Mouse (Mus musculus) midbrain, embryonic 13.5 days (tissue): ENCODE results near the gene Stk38. TPM values are rescaled to one million over a fixed set of nuclear protein-coding genes. Genes with fewer than 3 reads are reported as not detected.

Source experiments
- ATAC-seq: fragments of 200-750 bp; cut with Nextera tagmentation; 2 replicates; pipeline ENCODE4 v1.8.0; 2017; ENCODE audit warnings: mild to moderate bottlenecking, moderate TSS enrichment, moderate library complexity
- H3K27ac ChIP-seq: fragments of 300-500 bp; sonication (generic); 2 replicates; pipeline ENCODE4 v1.5.1; 2015; ENCODE audit warnings: inconsistent platforms, mild to moderate bottlenecking, moderate library complexity
- H3K27me3 ChIP-seq: fragments of 300-500 bp; sonication (generic); 2 replicates; pipeline ENCODE4 v1.6.1; 2015; ENCODE audit warnings: mild to moderate bottlenecking, inconsistent platforms
- H3K36me3 ChIP-seq: fragments of 300-500 bp; sonication (generic); 2 replicates; pipeline ENCODE4 v1.6.1; 2015; ENCODE audit warnings: mild to moderate bottlenecking, inconsistent platforms
- H3K4me1 ChIP-seq: fragments of 300-500 bp; sonication (generic); replicated peaks from 2 replicates; pipeline ENCODE4 v1.6.1; 2015; ENCODE audit warnings: inconsistent platforms
- H3K4me2 ChIP-seq: fragments of 300-500 bp; sonication (generic); replicated peaks from 2 replicates; pipeline ENCODE4 v1.6.1; 2015; ENCODE audit warnings: moderate library complexity, mild to moderate bottlenecking, inconsistent platforms
- H3K4me3 ChIP-seq: fragments of 300-500 bp; sonication (generic); replicated peaks from 2 replicates; pipeline ENCODE4 v1.5.1; 2015; ENCODE audit warnings: mild to moderate bottlenecking, inconsistent platforms
- H3K9ac ChIP-seq: fragments of 300-500 bp; sonication (generic); replicated peaks from 2 replicates; pipeline ENCODE4 v1.6.1; 2015; ENCODE audit warnings: mild to moderate bottlenecking, inconsistent platforms
- H3K9me3 ChIP-seq: fragments of 300-500 bp; sonication (generic); 2 replicates; pipeline ENCODE4 v1.6.1; 2016; ENCODE audit warnings: mild to moderate bottlenecking, inconsistent platforms
- WGBS: fragments of 180-500 bp; shearing (Covaris S2); methylation state at CpG from one replicate; pipeline ENCODE4 v1.1.7; 2015; 5-methylcytosine and 5-hydroxymethylcytosine counted together
- polyA plus RNA-seq: library from polyadenylated mRNA; unstranded; fragments of >200 nt; fragmentation: Nextera tagmentation; extraction: Ambion mirVana; gene quantifications from 2 replicates; pipeline ENCODE4 v1.2.1, GENCODE M21; 2015

Gene Stk38
- 126 and 134 TPM in 2 replicates for polyA plus RNA-seq

DNA sequence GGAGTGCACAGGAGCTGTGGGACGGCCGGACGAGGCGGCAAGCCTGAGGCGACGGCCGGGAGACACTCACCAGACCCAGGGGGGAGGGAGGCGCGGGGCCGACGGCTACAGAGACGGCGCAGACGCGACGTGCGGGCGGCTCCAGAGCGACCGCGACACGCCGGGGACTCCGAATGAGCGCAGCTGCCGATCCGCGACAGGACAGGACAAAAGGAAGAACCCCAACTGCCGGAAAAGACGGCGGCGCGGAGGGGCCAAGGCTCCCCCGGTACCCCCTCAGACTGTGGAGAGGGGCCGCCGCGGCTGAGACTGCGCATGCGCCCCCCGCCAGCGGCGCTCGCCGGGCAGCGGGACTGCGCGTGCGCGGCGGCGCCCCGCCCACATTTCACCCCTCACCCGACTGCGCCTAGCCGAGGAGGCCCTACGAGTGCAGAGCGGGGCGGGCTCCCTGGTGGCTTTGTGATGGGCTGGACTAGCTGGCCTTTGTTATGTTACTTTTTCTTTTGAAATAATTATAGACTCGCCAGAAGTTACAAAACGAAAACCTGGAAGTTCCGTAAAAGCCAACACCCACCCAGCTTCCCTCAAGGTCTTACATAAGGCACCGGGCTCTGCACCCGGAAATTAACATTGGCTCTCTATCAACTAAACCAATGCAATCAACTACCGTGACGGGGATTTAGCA is at the start of gene Stk38:
Gene Stk38, minus strand, starts transcription at position 355 of the 685 bp plus-strand sequence.
- peaks cover 30% of the 10 kb centered on the region for H3K4me1 ChIP-seq
- no peaks in the 10 kb centered on the region for H3K27me3 ChIP-seq
- peak within 1 kb of the TSS; percentile 96 for H3K4me3 ChIP-seq
- ATAC-seq: peak; percentile 92
- peak within 1 kb of the TSS; percentile 95 for H3K27ac ChIP-seq
- peak within 1 kb of the TSS; percentile 83 for H3K4me2 ChIP-seq
- no peaks in the 10 kb centered on the region for H3K9me3 ChIP-seq
- peak within 1 kb of the TSS; percentile 97 for H3K9ac ChIP-seq
- H3K36me3 ChIP-seq: no peaks in the 10 kb centered on the region
- WGBS: under 1% methylated on average over 61 of the region's 65 CpGs

DNA sequence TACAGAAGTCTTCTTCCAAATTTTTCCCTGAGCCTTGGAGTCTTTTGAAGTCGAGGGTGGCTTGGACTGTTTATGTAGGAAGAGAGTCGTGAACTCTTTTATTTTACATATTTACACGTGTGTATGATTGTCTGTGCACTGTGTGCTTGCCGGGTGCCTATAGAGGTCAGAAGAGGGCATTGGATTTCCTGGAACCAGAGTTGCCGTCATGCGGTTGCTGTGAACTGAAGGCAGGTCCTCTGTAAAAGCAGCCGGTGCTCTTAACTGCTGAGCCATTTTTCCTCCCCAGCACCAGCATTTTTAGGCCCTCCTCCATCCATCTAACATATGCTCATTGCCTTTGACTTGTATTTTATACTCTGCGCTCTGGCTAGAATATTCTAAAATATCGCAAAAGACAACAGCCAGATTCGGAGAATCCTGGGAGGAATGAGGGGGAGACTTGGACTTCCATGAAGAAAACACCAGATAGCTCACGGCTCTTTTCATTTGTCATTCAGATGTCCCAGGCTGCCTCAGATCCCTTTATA is 49.6 kb upstream of the Stk38 start:
- H3K27me3 ChIP-seq: no peaks in the 10 kb centered on the region
- 85% methylated on average over 11 of the region's 11 CpGs for WGBS
- H3K4me1 ChIP-seq: peaks cover 25% of the 10 kb centered on the region
- no peak overlapping the region for H3K4me3 ChIP-seq
- no peak for ATAC-seq
- no peak overlapping the region for H3K27ac ChIP-seq
- no peak overlapping the region for H3K4me2 ChIP-seq
- no peaks in the 10 kb centered on the region for H3K36me3 ChIP-seq
- no peak overlapping the region for H3K9ac ChIP-seq
- H3K9me3 ChIP-seq: no peaks in the 10 kb centered on the region

DNA sequence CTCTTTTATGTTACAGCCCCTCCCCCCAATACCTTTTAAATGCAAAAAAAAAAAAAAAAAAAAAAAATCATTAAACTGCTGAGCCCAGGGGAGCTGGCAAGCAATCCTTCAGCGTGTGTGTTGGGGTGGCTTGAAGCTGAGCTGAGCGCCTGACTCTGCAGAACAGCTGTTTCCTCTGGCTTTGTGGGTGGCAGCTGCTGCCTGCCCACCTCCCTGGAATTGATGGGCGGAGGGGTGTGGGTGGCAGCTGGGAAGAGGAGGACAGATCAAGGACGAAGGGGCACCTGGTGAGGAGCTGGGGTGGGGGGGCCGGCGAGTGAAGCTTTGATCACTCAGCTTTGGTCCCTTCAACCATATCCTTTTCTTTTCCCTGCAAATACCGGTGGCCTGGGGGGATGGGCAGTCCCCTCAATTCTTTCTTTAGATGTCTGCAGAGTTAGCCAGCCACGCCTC is 48.9 kb upstream of the Stk38 start:
- no peak overlapping the region; the same call in 1 of the 2 replicates for H3K4me2 ChIP-seq
- H3K27ac ChIP-seq: peak overlapping the region; percentile 19; the same call in 1 of the 2 replicates
- H3K9me3 ChIP-seq: no peaks in the 10 kb centered on the region
- no peak overlapping the region for H3K4me3 ChIP-seq
- H3K27me3 ChIP-seq: no peaks in the 10 kb centered on the region
- H3K9ac ChIP-seq: no peak overlapping the region; the same call in 1 of the 2 replicates
- H3K36me3 ChIP-seq: no peaks in the 10 kb centered on the region
- peaks cover 21% of the 10 kb centered on the region for H3K4me1 ChIP-seq
- ATAC-seq: peak; percentile 70
- 4% methylated on average over 8 of the region's 8 CpGs for WGBS

DNA sequence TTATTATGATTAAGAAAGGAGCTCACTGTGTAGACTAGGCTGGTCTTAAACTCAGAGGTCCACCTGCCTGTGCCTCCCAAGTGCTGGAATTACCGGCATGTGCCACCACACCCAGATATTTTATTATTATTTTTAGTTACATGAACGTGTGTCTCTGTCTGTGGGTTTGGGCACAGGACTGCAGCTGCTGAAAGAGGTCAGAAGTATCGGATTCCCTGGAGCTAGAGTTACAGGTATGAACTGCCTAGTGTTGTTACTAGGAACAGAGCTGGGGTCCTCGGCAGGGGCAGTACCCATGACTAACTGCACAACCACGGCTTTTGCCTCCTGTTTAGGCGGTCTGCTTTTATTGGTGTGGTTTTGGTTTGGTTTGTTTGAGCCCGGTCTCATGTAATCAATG is 48.4 kb upstream of the Stk38 start:
- H3K4me1 ChIP-seq: peaks cover 21% of the 10 kb centered on the region
- H3K36me3 ChIP-seq: no peaks in the 10 kb centered on the region
- no peaks in the 10 kb centered on the region for H3K9me3 ChIP-seq
- ATAC-seq: no peak
- H3K4me3 ChIP-seq: no peak overlapping the region
- H3K4me2 ChIP-seq: no peak overlapping the region
- no peaks in the 10 kb centered on the region for H3K27me3 ChIP-seq
- H3K9ac ChIP-seq: no peak overlapping the region
- WGBS: 44% methylated on average over 7 of the region's 7 CpGs
- no peak overlapping the region for H3K27ac ChIP-seq

DNA sequence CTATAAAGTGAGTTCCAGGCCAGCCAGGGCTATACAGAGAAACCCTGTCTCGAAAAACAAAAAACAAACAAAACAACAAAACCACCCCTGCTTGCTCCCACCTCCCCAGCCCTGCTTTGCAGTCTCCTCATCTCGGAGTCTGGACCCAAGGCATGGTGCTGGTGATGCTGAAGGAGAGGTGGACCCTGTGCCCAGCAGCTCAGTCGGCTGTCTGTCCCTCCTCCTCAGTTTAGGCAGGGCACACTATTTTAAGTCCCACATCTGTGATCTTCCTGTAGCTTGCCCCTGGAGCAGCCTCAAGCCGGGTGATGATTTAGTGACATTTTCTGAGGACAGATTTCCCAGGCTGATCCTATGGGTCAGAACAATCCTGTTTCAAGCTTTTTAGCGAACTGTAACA is 47.8 kb upstream of the Stk38 start:
- H3K4me1 ChIP-seq: peaks cover 21% of the 10 kb centered on the region
- no peak overlapping the region for H3K27ac ChIP-seq
- H3K36me3 ChIP-seq: no peaks in the 10 kb centered on the region
- ATAC-seq: no peak
- H3K4me2 ChIP-seq: no peak overlapping the region
- 66% methylated on average over 5 of the region's 5 CpGs for WGBS
- H3K9me3 ChIP-seq: no peaks in the 10 kb centered on the region
- no peak overlapping the region for H3K9ac ChIP-seq
- H3K27me3 ChIP-seq: no peaks in the 10 kb centered on the region
- no peak overlapping the region for H3K4me3 ChIP-seq

DNA sequence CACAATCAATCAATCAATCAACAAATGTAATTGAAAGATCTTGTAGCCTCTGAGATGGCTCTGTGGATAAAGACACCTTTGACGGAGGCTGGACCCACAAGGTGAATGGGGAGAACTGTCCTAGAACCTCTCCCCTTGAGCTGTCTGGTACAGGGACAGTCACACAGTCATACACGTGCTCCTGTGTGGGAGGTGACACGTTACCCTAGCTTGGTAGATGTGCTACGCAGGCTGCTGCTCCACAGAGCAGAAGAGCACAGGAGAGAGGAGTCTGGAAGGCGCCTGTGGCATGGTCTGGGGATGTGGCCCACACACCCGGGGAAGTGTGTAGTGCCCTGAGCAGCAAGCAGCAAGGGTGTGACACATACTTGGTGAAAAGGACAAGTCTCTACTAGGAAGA is 46.6 kb upstream of the Stk38 start:
- no peak overlapping the region for H3K4me2 ChIP-seq
- no peaks in the 10 kb centered on the region for H3K27me3 ChIP-seq
- 86% methylated on average over 6 of the region's 6 CpGs for WGBS
- ATAC-seq: no peak
- H3K27ac ChIP-seq: no peak overlapping the region
- H3K9ac ChIP-seq: no peak overlapping the region
- no peak overlapping the region for H3K4me3 ChIP-seq
- H3K9me3 ChIP-seq: no peaks in the 10 kb centered on the region
- H3K4me1 ChIP-seq: peaks cover 21% of the 10 kb centered on the region
- H3K36me3 ChIP-seq: no peaks in the 10 kb centered on the region

DNA sequence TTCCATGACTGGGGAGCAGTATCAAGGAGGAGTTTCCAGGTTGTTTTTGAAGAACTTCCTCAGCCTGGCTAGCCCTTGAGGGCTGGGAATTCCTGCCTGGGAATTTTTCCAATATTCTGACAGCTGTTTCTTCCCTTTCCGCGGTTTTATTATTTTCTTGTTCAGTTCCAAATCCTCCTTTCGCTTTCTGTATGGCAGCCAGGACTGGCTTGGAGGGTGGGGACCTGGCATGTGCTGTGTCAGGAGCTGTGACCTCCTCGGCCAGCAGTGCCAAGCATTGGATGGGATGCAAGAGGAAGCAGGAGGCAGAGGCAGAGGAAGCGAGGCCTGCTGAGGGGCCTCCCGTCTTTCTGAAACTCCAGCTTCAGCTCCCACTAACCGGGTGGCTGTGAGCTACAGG is 46.0 kb upstream of the Stk38 start:
- Histone ChIP-seq H3K4me3 (no peak overlapping the region), H3K27ac (no peak overlapping the region), H3K4me2 (no peak overlapping the region), H3K36me3 (no peaks in the 10 kb centered on the region), H3K9ac (no peak overlapping the region), H3K9me3 (no peaks in the 10 kb centered on the region), H3K4me1 (peaks cover 16% of the 10 kb centered on the region), H3K27me3 (no peaks in the 10 kb centered on the region)
- WGBS: 82% methylated on average over 7 of the region's 7 CpGs
- no peak for ATAC-seq

DNA sequence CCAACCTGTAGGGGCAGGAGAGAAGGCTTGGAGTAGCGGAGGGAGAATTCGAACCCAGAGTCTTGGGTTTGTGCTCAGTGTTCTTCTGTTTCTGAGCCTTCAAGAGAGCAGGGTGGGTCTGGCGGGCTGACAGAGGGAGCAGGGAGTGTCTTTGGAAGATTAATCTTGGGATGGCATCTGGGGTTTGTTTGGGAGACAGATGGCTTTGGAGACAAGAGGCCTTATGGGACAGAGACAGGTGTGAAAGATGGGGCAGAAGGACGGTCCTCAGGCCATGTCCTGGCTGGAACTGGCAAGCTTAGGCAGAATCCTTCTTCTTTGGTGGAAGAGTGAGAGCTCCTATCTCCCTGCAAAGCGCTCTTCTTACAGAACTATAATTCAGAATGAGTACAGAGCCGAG is 45.3 kb upstream of the Stk38 start:
- H3K4me2 ChIP-seq: no peak overlapping the region

DNA sequence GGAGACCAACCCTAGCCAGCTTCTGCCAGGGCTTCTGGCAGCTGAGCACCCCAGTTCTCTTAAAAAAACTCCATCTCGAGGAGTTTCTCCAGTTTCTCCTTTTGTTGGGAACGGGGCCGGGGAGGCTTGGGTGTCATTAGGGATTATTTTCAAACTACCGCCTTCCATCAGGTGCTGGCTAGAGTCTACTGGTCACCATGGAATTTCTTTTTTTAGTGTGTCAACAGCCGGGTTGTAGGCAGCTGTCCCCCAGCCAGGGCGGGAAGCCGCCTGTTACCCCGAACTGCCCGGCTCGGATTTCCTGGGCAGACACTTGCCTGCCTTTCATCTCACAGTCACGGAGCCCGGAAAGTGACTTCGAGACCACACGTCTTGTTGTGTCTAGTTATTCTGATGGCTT is 43.0 kb upstream of the Stk38 start:
- WGBS: 64% methylated on average over 14 of the region's 14 CpGs
- Histone ChIP-seq H3K36me3 (peaks cover 22% of the 10 kb centered on the region), H3K27ac (0 out of 2 replicates have a peak overlapping the region, but pooled peaks have one; percentile 16)

More for the DNA sequence above, 45.3 kb upstream of the Stk38 start:
- Histone ChIP-seq H3K4me3 (no peak overlapping the region), H3K9ac (no peak overlapping the region), H3K9me3 (no peaks in the 10 kb centered on the region), H3K27ac (no peak overlapping the region), H3K27me3 (no peaks in the 10 kb centered on the region), H3K36me3 (peaks cover 2% of the 10 kb centered on the region), H3K4me1 (peaks cover 15% of the 10 kb centered on the region)
- 91% methylated on average over 6 of the region's 6 CpGs for WGBS
- ATAC-seq: no peak

DNA sequence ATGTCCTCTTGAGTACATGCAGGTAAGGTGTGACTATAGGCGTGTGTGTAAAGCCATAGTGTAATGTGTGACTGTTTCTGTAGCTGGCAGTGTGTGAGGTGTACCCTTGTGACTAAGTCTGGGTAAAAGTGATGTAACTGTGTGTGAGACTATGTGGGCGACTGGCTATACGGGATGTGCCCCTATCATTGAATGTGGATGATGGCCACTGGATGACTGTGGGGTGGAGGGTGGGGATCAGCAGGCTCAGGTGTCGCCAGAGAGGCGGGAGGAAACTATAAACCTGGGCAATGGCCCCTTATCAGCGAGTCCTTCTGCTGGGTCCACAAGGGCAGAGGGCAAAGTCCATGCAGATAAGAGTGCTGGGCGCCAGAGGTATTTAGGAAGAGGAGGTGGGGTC is 42.1 kb upstream of the Stk38 start:
- peaks cover 31% of the 10 kb centered on the region for H3K36me3 ChIP-seq
- no peak for ATAC-seq
- H3K27ac ChIP-seq: no peak overlapping the region
- no peaks in the 10 kb centered on the region for H3K9me3 ChIP-seq
- 87% methylated on average over 7 of the region's 7 CpGs for WGBS
- H3K4me1 ChIP-seq: no peaks in the 10 kb centered on the region; the same call in 1 of the 2 replicates
- no peak overlapping the region for H3K4me2 ChIP-seq
- H3K27me3 ChIP-seq: no peaks in the 10 kb centered on the region
- no peak overlapping the region for H3K4me3 ChIP-seq
- H3K9ac ChIP-seq: 0 out of 2 replicates have a peak overlapping the region, but pooled peaks have one; percentile 16

More for the DNA sequence above, 43.0 kb upstream of the Stk38 start:
- Histone ChIP-seq H3K27me3 (no peaks in the 10 kb centered on the region), H3K9ac (no peak overlapping the region), H3K4me1 (peaks cover 2% of the 10 kb centered on the region; the same call in 1 of the 2 replicates), H3K4me2 (no peak overlapping the region), H3K9me3 (no peaks in the 10 kb centered on the region), H3K4me3 (no peak overlapping the region)
- no peak for ATAC-seq

DNA sequence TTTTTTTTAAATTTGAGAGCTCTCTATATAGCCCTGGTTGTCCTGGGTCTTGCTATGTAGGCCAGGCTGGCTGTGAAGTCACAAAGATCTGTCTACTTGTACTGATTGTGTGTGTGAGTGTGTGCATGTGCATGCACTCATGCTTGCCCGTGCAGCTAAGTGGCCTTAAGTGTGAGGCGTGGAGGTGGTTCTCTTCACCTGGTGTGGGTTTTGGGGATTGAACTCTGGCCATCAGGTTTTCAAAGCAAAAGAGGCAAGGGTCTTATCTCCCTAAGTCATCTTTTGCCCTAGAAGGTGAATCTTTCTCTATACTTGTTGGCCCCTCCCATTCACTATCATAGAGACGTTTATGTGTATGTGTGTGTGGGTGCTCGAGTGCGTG is 41.7 kb upstream of the Stk38 start:
- H3K4me3 ChIP-seq: no peak overlapping the region
- no peaks in the 10 kb centered on the region for H3K27me3 ChIP-seq
- H3K9ac ChIP-seq: no peak overlapping the region
- no peak for ATAC-seq
- no peak overlapping the region for H3K4me2 ChIP-seq
- 77% methylated on average over 5 of the region's 5 CpGs for WGBS
- peaks cover 35% of the 10 kb centered on the region for H3K36me3 ChIP-seq
- H3K4me1 ChIP-seq: no peaks in the 10 kb centered on the region; the same call in 1 of the 2 replicates
- H3K9me3 ChIP-seq: no peaks in the 10 kb centered on the region
- H3K27ac ChIP-seq: no peak overlapping the region

DNA sequence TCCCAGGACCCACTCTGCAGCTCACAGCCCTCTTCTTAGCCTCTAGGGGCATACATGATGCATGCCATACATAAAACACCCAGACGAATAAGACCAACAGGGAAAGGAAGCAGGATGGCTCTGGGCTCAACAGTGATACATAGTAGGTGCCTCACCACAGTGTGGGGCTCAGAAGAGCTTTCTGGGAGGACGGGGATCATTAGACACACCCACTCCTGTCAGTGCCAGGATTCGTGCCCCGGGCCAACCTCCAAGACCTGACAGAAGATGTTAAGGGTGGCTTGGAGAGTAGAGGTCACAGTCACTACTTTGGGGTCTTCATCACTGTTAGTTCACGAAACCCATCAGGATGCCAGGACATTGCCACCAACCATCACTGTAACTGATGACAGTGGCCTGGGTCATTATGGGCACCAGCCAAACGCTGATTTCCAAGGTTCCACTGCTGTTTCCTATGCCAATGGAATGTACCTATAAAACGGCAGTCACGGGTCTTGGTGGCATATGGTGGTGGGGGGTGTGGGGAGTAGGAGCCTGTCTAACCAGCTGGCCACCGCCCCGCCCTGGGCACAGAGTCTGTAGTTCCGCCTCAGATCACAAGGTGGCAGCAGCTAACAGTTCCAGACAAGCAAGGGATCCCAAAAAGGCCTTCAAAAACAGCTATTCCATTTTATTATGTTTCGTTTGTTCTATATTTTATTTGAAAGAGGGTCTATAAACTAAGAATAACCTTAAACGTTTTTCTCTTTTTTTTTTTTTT is 41.1 kb upstream of the Stk38 start:
- peaks cover 41% of the 10 kb centered on the region for H3K36me3 ChIP-seq
- no peak overlapping the region for H3K4me3 ChIP-seq
- WGBS: 24% methylated on average over 13 of the region's 13 CpGs
- H3K4me1 ChIP-seq: no peaks in the 10 kb centered on the region; the same call in 1 of the 2 replicates
- no peak overlapping the region for H3K4me2 ChIP-seq
- H3K27me3 ChIP-seq: no peaks in the 10 kb centered on the region
- H3K9me3 ChIP-seq: no peaks in the 10 kb centered on the region
- no peak overlapping the region for H3K9ac ChIP-seq
- ATAC-seq: peak; percentile 47; the same call in 1 of the 2 replicates
- no peak overlapping the region for H3K27ac ChIP-seq
